Mouse (Mus musculus) retina, postnatal 1 day (tissue): ENCODE measurements around the gene Pum1.
"Not testable (repeated sequence)": the region's sequence is repeated elsewhere in the genome, so short reads cannot be mapped to it uniquely, and the experiment has no call there.

Experiments
- DNase-seq: peaks from one replicate; pipeline ENCODE4 v3.0.0-alpha.2; 2012

Pum1 gene

DNA sequence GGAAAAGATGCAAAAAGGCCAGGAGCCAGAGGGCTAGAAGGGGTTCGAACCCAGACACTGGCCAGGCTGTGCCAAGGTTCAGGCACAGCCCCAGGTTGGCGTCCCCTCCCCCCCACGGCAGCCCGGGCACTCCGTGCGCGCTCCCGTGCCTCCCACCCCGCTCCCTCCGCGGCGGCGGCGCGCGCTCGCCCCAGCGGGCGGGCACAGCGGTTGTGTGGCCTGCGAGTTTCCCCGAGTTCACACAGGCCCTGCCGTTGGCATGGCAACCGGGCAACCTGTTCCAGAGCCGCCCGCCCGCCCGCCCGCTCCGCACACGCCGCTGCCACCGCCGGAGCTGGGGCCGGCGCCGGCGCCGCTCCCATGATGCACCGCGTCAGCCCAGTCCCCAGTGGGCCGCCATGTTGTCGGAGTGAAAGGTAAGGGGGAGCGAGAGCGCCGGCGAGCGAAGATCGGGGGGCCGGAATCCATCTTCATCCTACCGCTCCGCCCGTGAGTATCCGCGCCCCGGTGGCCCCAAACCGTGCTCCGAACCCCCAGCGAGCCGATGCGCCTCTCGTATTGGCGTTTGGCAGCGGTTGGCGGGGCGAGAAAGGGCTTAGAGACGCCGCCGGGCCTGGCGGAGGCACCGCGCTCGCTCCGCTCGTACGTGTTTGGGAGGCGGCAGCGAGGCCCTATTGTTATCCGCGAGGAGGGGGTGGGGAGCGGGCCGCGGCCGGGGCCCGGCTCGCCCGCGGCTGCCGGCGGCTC is at the start of gene Pum1:
Pum1 (plus strand) TSS at position 343 of the 747 bp plus-strand sequence.
- peak; percentile 98 for DNase-seq

DNA sequence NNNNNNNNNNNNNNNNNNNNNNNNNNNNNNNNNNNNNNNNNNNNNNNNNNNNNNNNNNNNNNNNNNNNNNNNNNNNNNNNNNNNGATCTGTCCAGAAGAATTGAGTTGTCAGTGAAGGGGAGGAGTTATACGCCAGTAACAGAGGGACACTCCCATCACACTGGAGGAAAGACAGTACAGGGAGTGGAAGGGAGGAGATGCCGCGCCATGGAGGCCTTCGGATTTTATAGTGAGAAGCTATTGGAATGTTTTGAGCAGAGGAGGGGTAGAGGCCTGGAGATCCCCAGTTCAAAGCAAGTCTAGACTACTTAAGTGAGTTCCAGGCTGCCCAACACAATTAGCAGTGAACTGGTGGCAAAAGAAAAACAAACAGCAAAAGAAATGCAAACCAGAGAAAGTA is 33.7 kb upstream of the Pum1 start:
- DNase-seq, result peak; percentile 83

DNA sequence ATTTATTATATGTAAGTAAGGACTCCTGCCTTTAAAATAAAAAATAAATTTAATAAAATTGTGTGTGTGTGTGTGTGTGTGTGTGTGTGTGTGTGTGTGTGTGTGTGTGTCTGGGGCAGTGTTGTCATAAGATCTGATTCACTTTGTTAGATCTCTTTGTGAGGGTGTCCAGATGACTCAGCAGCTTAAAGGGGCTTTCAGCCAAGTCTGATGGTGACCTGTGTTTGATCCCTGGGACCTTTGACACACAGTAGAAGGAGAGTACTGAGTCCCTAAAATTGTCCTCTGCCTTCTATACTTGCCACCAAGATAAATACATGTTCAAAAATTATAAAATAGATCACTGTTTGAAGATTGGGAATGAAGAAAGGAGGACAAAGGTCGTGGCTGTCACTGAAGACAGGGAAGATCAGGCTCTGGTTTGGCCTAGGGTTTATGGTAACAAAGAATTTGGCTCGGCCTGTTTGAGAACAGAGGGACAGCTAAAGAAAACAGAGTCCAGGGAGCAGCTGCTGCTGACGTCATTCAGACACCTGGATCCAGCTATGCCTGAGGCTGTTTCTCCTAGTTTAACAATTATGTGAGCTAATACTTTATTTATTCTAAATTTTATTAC is 32.8 kb upstream of the Pum1 start:
- no peak for DNase-seq

DNA sequence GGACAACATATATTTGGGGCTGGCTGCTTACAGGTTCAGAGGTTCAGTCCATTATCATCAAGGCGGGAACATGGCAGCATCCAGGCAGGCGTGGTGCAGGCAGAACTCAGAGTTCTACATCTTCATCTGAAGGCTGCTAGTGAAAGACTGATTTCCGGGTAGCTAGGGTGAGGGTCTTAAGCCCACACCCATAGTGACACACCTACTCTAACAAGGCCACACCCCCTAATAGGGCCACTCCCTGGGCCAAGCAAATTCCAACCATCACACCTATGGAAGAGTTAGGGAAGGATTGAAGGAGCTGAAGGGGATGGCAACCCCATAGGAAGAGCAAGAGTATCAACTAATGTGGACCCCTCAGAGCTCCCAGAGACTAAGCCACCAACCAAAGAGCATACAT is 28.0 kb upstream of the Pum1 start:
- DNase-seq, result not testable (repeated sequence)

DNA sequence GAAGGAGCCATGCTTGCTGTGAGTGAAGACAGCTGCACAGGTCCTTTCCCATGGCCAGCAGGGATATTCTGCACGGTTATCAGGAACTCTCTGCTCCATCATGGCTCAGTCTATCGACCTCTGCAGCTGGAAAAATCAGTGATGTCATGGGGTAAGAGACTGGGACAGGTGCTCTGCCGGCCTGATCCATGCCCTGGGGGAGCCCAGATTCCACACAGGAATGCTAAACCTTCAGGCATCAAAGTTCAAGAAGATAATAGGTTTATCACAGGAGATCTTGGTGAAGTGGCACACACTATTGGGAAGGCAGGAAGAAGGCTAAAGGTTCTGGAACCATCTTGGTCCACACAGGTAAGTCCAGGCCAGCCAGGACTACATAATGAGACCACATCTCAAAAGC is 26.4 kb upstream of the Pum1 start:
- DNase-seq, result no peak

DNA sequence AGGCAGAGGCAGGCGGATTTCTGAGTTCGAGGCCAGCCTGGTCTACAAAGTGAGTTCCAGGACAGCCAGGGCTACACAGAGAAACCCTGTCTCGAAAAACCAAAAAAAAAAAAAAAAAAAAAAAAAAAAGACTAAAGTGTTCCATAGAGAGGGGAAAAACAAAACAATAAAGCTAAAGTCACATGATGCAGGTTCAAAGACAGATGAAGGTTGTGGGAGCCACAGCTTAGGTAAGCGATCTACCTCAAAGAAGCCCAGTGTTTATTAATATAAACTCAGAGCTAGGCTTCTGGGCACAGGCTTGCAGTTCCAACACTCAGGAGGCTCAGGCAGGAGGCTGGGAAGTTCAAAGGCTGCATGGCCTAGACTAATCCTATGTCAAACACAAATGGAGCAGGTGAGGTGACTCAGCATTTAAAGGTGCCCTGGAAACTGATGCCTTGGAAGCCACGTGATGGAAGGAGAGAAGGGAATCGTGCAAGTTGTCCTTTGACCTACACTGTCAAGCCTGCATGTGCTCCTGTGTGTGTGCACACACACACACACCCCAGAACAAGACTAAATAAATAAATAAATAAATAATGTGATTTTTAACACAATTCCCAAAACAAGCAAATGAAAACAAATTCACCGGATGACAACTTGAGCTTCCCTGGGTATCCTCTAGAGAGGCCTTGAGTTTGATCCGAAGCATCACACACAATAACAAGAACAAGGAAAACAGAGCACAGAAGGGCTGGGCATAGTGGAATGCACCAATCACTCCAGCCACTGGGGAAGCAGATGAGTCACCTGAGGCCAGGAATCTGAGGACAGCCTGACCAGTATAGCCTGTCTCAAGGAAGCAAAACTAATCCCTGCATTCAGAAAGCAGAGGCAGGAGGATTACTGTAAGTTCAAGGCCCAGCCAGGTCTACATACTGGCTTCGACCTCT is 25.4 kb upstream of the Pum1 start:
- no peak for DNase-seq

DNA sequence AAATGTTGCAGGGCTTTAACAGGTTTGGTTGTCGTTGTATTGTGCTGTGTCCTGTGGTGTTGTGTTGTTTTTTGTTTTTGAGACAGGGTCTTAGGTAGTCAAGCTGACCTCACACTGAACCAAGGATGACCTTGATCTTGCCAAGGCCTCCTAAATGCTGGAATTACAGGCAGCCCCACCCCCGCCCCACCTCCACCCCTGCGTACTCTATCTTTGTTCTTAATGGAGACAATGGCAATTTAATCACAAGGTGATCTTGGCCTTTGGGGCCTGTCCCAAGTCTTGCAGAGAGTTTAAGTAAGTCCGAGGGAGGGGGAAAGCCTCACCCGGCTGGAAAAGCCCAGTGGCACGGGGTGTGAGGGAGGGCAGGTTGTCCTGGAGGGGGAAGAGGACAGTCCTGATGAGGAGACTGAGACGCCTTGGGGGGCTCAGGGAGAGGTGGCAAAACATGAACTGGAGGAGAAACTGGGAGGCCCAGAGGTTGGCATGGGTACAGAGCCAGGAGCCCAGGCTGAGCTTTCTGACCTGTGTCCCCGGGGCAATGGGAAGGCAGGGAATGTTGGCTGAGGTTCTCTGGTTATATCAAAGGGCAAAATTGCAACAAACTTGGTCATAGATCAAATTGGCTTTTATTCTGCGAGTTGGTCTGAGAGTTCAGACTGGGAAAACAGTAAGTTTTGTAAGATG is 22.9 kb upstream of the Pum1 start:
- no peak for DNase-seq

DNA sequence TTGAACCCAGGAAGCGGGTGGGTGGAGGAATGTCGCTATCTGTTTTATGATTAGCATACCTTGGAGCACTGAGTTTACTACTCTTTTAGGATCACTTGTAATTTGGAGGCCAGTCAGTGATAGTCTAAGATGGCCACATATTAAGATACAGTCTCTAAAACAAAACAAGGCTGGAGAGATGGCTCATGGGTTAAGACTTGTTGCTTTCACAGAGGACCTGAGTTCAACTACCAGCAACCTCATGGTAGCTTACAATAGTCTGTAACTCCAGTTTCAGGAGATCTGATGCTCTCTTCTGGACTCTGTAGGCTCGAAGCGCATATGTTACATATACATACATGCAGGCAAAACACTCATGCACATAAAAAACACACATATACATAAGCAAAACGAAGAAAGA is 20.7 kb upstream of the Pum1 start:
- no peak for DNase-seq

DNA sequence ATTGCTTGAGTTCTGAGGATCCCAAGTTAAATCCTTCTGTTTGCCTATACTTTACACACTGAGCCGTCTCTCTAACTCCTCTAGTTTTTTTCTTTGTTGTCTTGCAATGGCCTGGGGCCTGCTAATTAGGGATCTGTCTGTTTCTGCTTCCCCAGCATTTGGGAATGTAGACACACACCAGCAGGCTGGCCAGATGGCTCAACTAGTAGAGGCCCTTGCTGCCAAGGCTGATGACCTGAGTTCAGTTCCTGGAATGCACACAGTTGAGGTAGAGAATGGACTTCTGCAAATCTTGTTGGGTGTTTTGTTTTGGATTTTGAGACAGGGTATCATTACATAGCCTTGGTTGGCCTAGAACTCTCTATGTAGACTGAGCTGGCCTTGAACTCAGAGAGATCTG is 17.7 kb upstream of the Pum1 start:
- no peak for DNase-seq

DNA sequence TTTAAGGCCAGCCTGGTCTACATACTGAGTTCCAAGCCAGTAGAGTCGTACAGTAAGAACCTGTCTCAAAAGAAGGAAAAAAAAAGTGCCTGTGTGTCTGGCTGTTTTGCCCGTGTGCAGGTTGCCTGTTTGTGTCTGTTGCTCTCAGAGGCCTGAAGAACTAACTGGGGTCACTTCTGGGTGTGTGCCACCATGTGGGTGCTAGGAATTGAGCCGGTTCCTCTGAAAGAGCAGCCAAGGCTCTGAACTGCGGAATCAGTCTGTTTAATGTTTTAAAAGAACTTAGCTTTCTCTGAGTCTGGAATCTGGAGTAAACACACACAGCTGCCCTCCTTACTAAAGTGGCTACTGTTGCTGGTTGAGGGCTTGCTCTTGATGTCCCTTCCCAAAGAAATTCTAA is 11.8 kb upstream of the Pum1 start:
- no peak for DNase-seq

DNA sequence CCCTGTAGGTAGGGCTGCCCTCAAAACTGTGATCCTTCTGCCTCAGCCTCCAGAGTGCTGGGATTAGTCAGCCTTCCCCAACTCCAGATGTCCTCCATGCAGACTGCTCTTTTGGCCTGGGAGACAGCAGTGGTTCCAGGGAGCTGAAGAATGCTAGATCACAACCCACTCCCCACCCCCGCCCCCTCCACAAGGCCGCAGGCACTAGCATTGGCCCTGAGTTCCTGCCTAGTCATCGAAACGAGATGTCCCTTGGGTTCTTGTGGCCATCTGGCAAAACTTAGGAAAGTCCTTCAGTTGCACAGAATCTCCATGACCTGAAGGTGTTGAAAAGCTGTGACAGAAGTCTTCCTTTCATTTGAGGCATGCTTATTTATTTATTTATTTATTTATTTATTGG is 10.6 kb upstream of the Pum1 start:
- no peak for DNase-seq

DNA sequence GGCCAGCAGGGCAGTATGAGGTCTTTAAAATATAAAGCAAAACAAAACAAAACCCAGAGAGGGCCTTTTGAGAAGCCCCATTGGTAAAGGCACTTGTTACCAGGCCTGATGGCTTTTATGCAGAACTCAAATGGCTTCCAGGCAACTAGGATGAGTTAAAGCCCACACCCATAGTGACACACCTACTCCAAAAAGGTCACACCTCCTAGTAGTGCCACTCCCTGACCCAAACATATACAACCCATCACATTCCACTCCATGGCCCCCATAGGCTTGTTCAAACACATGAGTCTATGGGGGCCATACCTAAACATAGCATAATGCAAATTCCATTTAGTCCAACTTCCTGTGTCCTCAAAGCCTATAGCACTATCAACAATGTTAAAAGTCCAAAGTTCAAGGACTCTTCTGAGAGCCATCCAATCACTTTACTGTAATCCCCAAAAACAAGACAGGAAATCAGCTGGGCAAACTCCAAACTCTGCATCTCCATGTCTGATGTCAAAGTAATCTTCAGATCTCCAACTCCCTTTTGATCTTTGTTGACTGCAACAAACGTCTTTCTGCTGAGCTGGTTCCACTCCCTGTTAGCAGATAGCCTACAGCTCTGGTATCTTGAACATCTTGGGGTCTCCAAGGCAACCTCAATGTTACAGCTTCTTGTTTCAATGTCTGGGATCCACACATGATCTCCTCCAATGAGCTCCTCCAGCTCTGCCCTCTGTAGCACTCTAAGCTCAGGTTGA is 5.1 kb upstream of the Pum1 start:
- DNase-seq, result no peak

DNA sequence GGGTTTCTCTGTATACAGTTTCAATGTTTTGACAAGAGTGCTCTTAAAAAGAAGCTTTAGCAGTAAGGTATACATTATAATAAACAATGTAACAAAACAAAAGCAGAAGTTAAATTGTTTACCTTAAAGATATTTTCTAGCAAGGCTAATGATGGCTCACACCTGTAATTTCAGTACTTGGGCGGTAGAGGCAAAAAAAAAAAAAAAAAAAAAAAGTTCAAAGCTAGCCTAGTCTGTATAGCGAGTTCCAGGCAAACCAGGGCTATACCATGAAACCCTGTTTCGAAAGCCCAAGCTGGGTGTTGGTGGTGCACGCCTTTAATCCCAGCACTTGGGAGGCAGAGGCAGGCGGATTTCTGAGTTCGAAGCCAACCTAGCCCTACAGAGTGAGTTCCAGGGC is 3.7 kb upstream of the Pum1 start:
- DNase-seq, result no peak

DNA sequence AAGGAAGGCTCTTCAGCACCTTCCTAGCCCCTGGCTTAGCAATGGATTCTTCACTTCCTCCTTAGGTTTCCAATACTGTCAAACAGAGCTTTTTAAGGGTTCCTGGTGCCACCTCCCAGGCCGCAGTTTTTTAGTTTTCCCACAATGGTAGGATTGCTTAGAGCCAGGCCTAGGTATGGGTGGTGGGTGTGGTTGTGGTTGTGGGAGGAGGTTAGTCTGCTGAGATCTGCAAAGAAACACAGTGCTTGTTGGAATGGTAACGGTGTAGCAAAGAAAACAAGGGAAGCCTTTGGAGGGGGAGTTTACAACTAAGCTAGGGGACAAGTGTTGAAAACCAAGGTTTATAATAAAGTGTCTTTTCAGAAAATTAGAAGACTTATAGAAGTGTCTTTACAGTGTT is 3.0 kb upstream of the Pum1 start:
- no peak for DNase-seq

DNA sequence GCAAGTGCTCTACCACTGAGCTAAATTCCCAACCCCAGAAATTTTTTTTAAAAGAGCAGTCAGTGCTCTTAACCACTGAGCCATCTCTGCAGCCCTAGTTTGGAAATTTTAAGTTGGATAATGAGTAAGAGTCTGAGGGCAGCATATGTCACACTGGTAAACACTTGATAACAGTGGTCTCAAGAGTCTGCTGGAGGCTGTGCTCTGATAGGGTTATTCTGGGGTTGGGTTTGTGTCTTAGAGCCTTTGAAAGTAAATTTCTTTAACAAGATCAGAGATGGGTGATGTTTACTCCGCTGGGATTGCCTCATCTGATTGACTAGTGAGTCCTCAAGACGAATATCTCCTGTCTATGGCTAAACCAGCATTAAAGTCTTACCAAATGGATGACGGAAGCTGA is 2.0 kb upstream of the Pum1 start:
- DNase-seq, result no peak

DNA sequence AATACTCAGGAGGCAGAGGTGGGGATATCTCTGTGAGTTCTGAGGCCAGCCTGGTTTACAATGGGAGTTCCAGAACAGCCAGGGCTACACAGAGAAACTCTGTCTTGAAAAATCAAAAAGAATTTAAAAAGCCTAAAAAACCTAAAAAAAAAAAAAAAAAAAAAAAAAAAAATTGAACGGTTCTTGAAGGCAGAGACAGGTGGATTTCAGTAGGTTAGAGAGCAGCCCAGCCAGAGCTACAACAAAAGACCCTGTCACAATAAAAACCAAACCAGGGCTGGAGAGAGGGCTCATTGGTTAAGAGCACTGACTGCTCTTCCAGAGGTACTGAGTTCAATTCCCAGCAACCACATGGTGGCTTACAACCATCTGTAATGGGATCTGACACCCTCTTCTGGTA is 816 bp upstream of the Pum1 start:
- DNase-seq, result not testable (repeated sequence)

DNA sequence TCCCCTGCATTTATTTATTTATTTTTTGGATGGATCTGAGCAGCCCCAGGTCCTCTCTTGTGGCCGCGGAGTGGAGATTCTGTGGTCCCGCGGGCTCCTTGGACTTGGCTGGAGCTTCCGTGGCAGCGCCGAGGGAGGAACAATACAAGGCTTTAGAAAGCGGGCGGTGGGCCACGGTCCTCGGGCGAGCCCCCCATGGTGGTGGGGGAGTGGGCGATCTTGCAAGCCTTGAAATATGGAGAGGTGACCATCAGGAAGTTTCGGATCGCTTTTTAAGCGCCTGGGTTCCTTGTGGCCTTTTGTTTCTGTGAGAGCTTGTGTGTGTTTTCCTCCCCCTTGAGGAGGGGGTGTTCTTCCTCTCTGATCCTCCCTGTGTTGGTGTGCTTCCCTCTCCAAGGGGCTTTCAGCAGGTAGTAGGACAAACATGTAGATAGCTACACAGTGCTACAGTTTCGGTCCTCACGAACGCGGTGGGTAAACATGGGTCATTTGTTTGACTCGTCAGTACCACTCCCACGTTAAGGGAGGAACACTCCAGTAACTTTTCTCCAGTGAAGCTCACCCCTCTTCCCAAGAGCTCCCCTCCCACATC is 785 bp downstream of the Pum1 start:
- DNase-seq, result peak; percentile 58

DNA sequence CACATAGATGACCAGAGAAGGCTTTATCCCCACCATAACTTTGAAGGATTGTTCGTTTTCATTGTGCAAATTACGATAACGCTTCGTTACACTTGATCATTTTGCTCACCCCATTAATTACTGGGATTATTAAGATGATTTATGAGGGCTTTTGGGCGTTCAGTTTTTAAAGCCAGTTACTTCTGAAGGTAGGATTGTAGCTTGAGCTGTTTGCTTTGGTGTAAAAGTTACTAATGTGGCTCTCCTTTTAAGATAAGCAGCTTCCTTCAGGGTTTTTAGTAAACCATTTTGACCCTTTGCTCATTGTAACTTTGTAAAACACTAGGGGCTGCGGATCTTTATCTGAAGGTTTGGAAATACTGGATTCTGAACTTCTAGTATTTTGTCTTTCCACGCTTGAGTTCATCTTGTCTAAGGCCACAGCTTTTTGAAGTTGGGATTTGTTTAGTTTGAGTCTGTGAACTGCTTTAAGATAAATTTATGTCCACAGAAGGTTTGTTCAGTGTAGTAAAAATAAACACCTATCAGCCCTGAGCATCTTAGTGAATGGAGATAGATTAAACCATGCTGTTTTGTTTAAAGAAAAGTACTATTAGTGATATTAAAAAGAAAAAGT is 1.4 kb downstream of the Pum1 start:
- DNase-seq, result no peak

DNA sequence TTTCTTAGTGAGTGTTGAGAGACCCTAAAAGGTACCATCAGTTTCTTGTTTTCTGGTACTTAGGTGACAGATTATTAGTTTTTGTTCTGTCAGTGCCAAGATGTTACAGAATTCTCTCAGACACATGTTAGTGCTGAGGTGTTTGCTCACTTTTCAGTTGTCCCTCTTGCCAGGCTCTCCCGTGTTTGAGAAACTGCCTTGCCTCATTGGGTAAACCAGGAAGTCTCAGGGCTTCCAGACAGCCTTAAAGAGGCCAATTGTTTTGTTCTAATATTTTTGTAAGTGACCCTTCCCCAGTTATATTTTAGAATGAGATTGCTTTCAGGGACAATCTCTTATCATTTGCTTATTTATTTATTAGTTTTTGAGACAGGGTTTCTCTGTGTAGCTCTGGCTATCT is 2.1 kb downstream of the Pum1 start:
- DNase-seq, result no peak

DNA sequence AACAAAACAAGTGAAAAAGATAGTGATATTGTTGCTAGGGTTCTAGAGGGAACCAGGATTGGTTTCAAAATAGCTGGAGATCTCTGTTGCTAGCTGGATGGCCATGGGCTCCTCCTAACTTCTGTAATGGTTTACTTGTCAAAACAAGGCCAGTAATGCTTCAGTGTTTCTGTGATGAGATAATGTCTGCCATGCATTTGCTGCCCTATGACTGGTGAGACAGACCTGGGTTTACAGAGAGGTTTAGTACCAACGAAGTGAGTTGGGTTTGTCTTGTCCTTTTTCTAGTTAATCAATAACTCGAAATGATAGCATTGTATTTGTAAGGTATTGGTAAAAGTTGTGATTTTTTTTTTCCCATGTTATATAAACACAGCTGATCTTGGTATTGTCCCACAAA is 4.6 kb downstream of the Pum1 start:
- DNase-seq, result no peak

DNA sequence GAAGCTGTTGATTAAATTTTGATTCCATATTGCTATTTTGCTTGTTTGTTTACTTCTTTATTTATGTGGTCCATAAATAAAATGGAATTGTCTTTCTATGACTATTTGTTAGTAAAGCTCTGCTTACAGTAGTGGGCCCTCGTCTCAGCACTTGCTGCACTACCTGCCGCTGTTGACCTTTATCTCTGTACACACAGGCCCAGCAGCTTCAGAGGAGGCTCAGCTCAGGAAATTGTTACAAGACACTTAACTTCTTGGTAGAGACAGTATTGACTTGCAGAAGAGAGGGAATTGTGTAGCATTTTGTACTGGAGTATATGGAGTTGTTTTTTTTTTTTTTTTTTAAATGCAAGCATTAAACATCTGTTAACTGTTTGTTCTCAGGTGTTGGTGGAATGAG is 5.4 kb downstream of the Pum1 start:
- DNase-seq, result no peak

DNA sequence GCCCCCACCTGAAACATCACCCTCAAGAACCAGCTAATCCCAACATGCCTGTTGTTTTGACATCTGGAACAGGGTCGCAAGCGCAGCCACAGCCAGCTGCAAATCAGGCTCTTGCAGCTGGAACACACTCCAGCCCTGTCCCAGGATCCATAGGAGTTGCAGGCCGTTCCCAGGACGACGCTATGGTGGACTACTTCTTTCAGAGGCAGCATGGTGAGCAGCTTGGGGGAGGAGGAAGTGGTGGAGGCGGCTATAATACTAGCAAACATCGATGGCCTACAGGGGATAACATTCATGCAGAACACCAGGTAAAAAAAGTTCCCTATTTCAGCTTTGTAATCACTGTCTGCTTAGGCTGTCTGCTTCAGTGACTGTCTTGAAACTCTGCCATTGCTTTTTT is 5.9 kb downstream of the Pum1 start:
- no peak for DNase-seq
